Mouse (Mus musculus) cerebellum, postnatal 36 days (tissue): ENCODE data around the gene Ppt1.
A peak's percentile ranks its signal among the peaks of the same experiment; 100 is the strongest.

Experiments used
- DNase-seq, 2 experiments: peaks; one replicate each; pipeline ENCODE4 v3.0.0; 2021 to 2022; ENCODE audit warnings: mixed read lengths in 2 of 2

Ppt1 gene

GRCm38 (mm10) chr4:122870741-122871140, 34.7 kb downstream of the Ppt1 start:
- no peak for DNase-seq

DNA sequence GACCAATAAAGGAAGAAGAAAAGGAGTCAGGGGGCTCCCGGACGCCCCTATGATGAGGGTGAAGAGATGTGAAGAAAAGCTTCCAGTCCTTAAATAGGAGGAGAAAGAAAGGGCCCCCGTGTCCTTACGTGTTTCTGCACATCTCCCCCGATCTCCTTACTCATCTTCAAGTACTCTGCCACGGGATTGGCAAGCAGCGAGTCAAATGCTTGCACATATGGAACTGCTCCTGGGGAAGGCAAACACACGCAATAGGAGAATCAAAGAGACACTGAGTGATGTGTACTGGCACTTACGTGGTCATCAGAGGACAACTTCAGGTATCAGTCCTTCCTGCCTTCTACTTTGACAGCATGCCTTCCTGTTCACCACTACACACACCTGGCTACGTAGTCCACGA, 35.2 kb downstream of the Ppt1 start:
- no peak for DNase-seq

DNA sequence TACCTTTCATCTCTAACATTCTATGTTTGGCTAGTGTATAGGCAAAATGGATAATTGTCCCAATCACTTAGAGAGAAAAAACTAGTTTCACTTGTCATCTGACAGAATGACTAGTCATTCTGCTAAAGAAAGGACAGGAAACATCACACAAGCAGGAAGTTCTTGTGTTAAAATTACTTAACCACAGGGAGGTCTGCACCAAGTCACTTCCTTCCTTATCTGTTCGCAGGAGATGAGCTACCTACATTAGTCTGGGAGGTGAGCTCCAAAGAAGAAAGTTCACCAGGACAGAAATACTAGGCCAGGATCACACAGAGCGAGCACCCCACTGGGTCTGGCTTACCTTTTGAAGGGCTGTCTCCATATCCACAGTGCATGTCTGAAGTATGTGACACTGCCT, 35.9 kb downstream of the Ppt1 start:
- DNase-seq: no peak

GRCm38 (mm10) chr4:122873003-122873402, 37.0 kb downstream of the Ppt1 start:
- no peak for DNase-seq

- DNase-seq: no peak
Observed at GRCm38 (mm10) chr4:122873512-122873911, 37.5 kb downstream of the Ppt1 start.

DNA sequence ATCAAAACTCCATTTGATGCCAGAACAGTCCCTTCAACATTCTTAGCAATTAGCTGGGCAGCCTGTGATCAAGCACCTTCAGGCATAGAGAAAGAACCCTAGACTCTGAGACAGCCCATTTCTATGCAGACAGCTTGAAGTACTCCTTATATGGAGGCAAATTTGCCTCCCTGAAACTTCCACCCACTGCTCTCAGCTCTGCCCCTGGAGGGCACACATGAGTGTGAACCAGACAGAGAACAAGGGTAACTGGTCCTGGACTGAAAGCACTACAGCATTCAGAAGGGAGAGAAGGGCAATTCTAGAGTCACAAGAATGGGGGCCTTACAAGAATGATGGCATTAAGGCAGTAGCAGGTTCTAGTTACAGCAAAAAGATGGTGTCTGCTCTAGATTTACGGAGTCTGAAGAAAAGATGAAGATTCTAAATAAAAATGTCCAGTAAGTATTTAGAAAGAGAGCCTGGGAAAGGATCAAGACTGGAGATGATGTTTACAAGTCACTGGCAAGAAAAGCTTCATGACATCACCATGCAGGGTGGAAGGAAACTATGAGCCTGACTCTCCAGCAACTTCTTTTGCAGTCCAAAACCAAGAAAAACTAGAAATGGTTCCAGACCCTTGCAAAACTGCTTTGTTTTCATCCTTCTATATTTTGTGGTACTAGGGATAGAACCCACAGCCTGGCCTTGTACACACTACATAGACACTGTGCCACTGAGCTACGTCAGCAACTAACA, 42.5 kb downstream of the Ppt1 start:
- no peak for DNase-seq

DNA sequence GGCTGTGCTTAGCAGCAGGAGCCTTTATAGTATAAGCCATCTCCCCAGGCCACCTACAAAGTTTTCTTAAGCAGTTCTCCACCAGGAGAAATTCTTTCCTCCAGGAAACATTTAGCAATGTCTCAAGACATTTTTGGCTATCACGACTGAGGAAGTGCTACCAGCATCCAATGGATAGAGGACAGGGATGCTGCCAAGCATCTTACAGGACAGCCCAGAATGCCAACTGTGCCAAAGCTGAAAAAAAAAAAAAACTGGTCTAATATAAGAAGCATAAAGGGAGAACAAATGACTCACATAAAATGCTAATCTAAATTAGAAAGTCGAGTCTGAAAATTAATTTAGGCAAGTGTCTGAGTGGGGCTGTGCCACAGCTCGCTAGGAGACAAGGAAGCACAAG, 46.5 kb downstream of the Ppt1 start:
- DNase-seq: no peak

DNA sequence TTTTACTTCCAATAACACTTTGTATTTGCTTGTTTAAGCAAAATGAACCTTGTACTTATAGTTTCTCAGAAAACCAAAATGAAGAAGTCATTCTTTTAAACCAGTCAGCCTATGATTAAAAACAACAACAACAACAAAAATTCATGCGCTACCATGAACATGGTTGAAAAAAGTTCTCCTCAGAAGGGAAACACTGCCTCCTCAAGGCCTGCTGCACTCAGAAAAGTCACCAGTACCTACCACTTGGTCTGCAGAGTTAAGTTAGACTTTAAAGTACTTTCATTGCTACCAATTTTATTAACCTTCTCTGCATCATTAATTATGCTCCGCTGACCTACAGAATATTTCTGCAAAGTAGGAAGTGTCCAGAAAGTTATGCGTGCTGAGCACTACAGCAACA, 47.3 kb downstream of the Ppt1 start:
- DNase-seq: no peak

GRCm38 (mm10) chr4:122884051-122884450, 48.0 kb downstream of the Ppt1 start:
- no peak for DNase-seq

GRCm38 (mm10) chr4:122884481-122885340, 48.7 kb downstream of the Ppt1 start:
- DNase-seq: no peak

GRCm38 (mm10) chr4:122885768-122886578, 49.9 kb downstream of the Ppt1 start, which contains the start of gene Cap1:
Gene Cap1, minus strand, starts transcription at chr4:122886056.
- peak; percentile 94 to 95 for DNase-seq

- no peak for DNase-seq
Observed at GRCm38 (mm10) chr4:122886579-122887254, 50.7 kb downstream of the Ppt1 start.

GRCm38 (mm10) chr4:122887336-122887735, 51.3 kb downstream of the Ppt1 start:
- DNase-seq: no peak

- peak; percentile 90 to 94 for DNase-seq
Observed at GRCm38 (mm10) chr4:122890881-122891481, 54.9 kb downstream of the Ppt1 start.

- peak in 1 of 2 experiments; percentile 13 for DNase-seq
Observed at GRCm38 (mm10) chr4:122891597-122891996, 55.6 kb downstream of the Ppt1 start.

DNA sequence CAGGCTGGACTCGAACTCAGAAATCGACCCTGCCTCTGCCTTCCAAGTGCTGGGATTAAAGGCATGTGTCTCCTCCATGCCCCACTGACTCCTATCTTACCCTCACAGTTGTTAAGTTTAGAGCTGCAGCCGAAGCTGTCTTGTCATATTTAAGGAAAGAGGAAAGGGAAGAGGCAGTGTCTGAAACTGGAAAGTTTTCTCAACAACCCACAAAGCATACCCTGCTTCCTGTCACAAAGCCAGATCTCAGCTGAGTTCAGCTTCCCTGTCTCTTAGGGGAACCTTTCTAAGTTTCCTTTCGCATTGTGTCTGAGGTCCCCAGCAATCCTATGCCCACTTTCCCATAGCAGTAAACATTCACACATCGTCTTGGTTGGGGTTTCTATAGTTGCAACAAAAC, 56.1 kb downstream of the Ppt1 start:
- no peak for DNase-seq

- DNase-seq: no peak
Observed at GRCm38 (mm10) chr4:122897750-122898149, 61.7 kb downstream of the Ppt1 start.

GRCm38 (mm10) chr4:122898313-122898712, 62.3 kb downstream of the Ppt1 start:
- peak; percentile 68 to 75 for DNase-seq

- no peak for DNase-seq
Observed at GRCm38 (mm10) chr4:122902156-122902555, 66.1 kb downstream of the Ppt1 start.

- no peak for DNase-seq
Observed at GRCm38 (mm10) chr4:122903709-122904108, 67.7 kb downstream of the Ppt1 start.

DNA sequence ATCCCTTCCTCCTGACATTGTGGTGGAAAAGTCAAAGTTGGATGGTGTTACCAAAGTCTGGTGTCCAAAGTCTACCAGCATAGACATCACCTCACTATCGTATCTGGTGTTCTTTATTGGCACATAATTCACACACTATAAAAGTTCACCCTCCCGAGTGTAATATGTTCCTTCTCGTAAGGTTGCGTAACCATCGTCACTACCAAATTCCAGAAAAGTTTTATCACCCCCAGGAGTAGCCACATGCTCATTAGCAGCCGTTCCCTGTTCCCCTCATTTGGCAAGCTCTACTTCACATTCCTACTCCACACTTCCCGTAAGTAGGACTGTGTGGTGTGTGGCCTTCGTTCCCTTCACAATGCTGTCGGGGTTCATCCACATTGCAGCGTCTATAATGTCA, 69.3 kb downstream of the Ppt1 start:
- DNase-seq: no peak
